8 mouse cellular contexts compared by ENCODE assay signal in genomic region chr3:55787487-55788213, GRCm38 (mm10). TPM values are rescaled to one million over a fixed set of nuclear protein-coding genes. Genes with fewer than 3 reads are reported as not detected.
DNase-seq lines count a peak whose midpoint lies in the region; ATAC-seq and TF ChIP-seq lines count a peak whose summit lies in the region.

No protein-coding gene starts in this region.

- H3K27ac ChIP-seq in hindbrain, postnatal 0 days, result peak overlapping the region; percentile 97
- H3K27ac ChIP-seq in liver, embryonic 13.5 days, result no peak overlapping the region

- intact Hi-C loops in gastrocnemius, postnatal 36 days (cut with DNase I), result loop anchor here (5.0 kb wide), 1 partner anchor 265 kb away; no protein-coding TSS in a partner anchor

- H3K4me1 ChIP-seq in hindbrain, postnatal 0 days (ENCODE audit: insufficient read depth, low read length), result peaks cover 4% of the 10 kb centered on the region; the same call in 1 of the 2 replicates
- H3K4me1 ChIP-seq in liver, embryonic 13.5 days (replicated peaks), result peaks cover 16% of the 10 kb centered on the region

- no peaks in the 10 kb centered on the region for H3K27me3 ChIP-seq in hindbrain, postnatal 0 days (ENCODE audit: insufficient read depth, low read length)
- peaks cover 56% of the 10 kb centered on the region for H3K27me3 ChIP-seq in liver, embryonic 13.5 days

- H3K4me2 ChIP-seq in hindbrain, postnatal 0 days (ENCODE audit: low read depth, low read length), result peak overlapping the region; percentile 77
- peak overlapping the region; percentile 74 for H3K4me2 ChIP-seq in liver, embryonic 13.5 days

- no peak for TF ChIP-seq CTCF in hindbrain, postnatal 0 days (IDR thresholded peaks at IDR 0.05; ENCODE audit: low read depth)

- peak overlapping the region; percentile 49 for H3K4me3 ChIP-seq in hindbrain, postnatal 0 days (ENCODE audit: low read length)
- H3K4me3 ChIP-seq in liver, embryonic 13.5 days (replicated peaks), result peak overlapping the region; percentile 57

- ATAC-seq in CD4-positive, CD25-positive, alpha-beta regulatory T cell, adult 4 months, result no peak
- ATAC-seq in hindbrain, postnatal 0 days, result peak; percentile 68
- peak; percentile 58; the same call in 1 of the 2 replicates for ATAC-seq in liver, embryonic 13.5 days (ENCODE audit: low read depth)

- peak overlapping the region; percentile 83 for H3K9ac ChIP-seq in hindbrain, postnatal 0 days (replicated peaks; ENCODE audit: low read length)
- peak overlapping the region; percentile 64 for H3K9ac ChIP-seq in liver, embryonic 13.5 days

- 4% methylated on average over 52 of the region's 54 CpGs for WGBS in hindbrain, postnatal 0 days
- under 1% methylated on average over 54 of the region's 54 CpGs for WGBS in liver, embryonic 13.5 days (ENCODE audit: insufficient replicate concordance)

- no peaks in the 10 kb centered on the region for H3K9me3 ChIP-seq in hindbrain, postnatal 0 days (ENCODE audit: low read length)
- H3K9me3 ChIP-seq in liver, embryonic 13.5 days (replicated peaks), result no peaks in the 10 kb centered on the region

- DNase-seq in CD4-positive, CD25-positive, alpha-beta regulatory T cell, adult 2 months (ENCODE audit: low read depth, low spot score), result peak; percentile 18
- DNase-seq in cerebellum, postnatal 36 days, result peak; percentile 68 to 72
- peak; percentile 33 to 64 for DNase-seq in gastrocnemius, postnatal 36 days
- peak; percentile 73 for DNase-seq in hindbrain, postnatal 0 days (ENCODE audit: low spot score)
- DNase-seq in liver, embryonic 13.5 days, result no peak
- peak; percentile 82 for DNase-seq in neural tube, embryonic 10.5 days (ENCODE audit: extremely low spot score, low spot score)
- DNase-seq in B cell, adult 2 months, result no peak

- H3K36me3 ChIP-seq in hindbrain, postnatal 0 days (ENCODE audit: insufficient read depth, low read length), result no peaks in the 10 kb centered on the region
- H3K36me3 ChIP-seq in liver, embryonic 13.5 days, result no peaks in the 10 kb centered on the region

RNA-seq across cellular contexts. Expression of gene Mab21l1, which starts 5.3 kb away (rescaled TPM):
- under 1 TPM in 1 of 2 experiments, not detected in 1; 0.28 TPM for polyA plus RNA-seq in CD4-positive, CD25-positive, alpha-beta regulatory T cell, adult 4 months (2017; shearing (Covaris generic))
- 1 to 10 TPM; 1.6 to 2.1 TPM for total RNA-seq in gastrocnemius, postnatal 36 days (2021)
- total RNA-seq in hindbrain, postnatal 0 days (2014; rRNA removed), result 132 and 137 TPM in 2 replicates
- 175 and 179 TPM in 2 replicates for polyA plus RNA-seq in hindbrain, postnatal 0 days (2015; fragmentation: Nextera tagmentation; extraction: Ambion mirVana)
- polyA plus RNA-seq in liver, embryonic 13.5 days (2015; fragmentation: Nextera tagmentation; extraction: Ambion mirVana), result 0.22 and 0.25 TPM in 2 replicates

Comparison
In these comparisons a context has a peak if more than half of its experiments do, and no peak if none do; other contexts are left out.
1. DNase-seq: peak in CD4-positive, CD25-positive, alpha-beta regulatory T cell, adult 2 months (single experiment), cerebellum, postnatal 36 days (2 of 2), gastrocnemius, postnatal 36 days (2 of 2), hindbrain, postnatal 0 days (single experiment) and neural tube, embryonic 10.5 days (single experiment); none in liver, embryonic 13.5 days (single experiment) and B cell, adult 2 months (0 of 2).
2. RNA of gene Mab21l1, which starts 5.3 kb away (polyA plus RNA-seq): 175 to 179 TPM in hindbrain, postnatal 0 days; 0.28 TPM in CD4-positive, CD25-positive, alpha-beta regulatory T cell, adult 4 months and 0.22 to 0.25 TPM in liver, embryonic 13.5 days; every median in the first group is over 100 times any median in the second.